Mouse (Mus musculus) urinary bladder, adult 18-20 months (tissue): ENCODE measurements around the gene Gm43518.

Experiments used
- DNase-seq, 2 experiments: peaks; one replicate each; pipeline ENCODE4 v3.0.0; 2022; ENCODE audit warnings: low spot score in 2 of 2, mixed read lengths in 2 of 2

Gene Gm43518

GRCm38 (mm10) chr5:123978131-123978530 is 50.9 kb downstream of the Gm43518 start:
- DNase-seq = no peak

GRCm38 (mm10) chr5:123979221-123979979 is 52.2 kb downstream of the Gm43518 start:
- DNase-seq = no peak

- no peak for DNase-seq
Measured at GRCm38 (mm10) chr5:123979980-123980369, 52.8 kb downstream of the Gm43518 start.

- DNase-seq = no peak
Measured at GRCm38 (mm10) chr5:123980521-123981249, 53.5 kb downstream of the Gm43518 start.

- DNase-seq = no peak
Measured at GRCm38 (mm10) chr5:123981250-123981554, 54.0 kb downstream of the Gm43518 start.

- no peak for DNase-seq
Measured at GRCm38 (mm10) chr5:123982838-123983237, 55.6 kb downstream of the Gm43518 start.

- DNase-seq = no peak
Measured at GRCm38 (mm10) chr5:123985434-123985833, 58.2 kb downstream of the Gm43518 start.

- no peak for DNase-seq
Measured at GRCm38 (mm10) chr5:123986925-123987324, 59.7 kb downstream of the Gm43518 start.

- no peak for DNase-seq
Measured at GRCm38 (mm10) chr5:123987511-123987910, 60.3 kb downstream of the Gm43518 start.
